Mouse (Mus musculus) retina, postnatal 7 days (tissue): ENCODE results near the gene Gm6176.
"Not testable (repeated sequence)": the region's sequence is repeated elsewhere in the genome, so short reads cannot be mapped to it uniquely, and the experiment has no call there.

Source experiments
- DNase-seq: peaks from one replicate; pipeline ENCODE4 v3.0.0-alpha.2; 2012; ENCODE audit warnings: low read depth, low spot score

The Gm6176 gene

GRCm38 (mm10) chr7:22056205-22056604 lies at the start of gene Gm6176:
Gene Gm6176, minus strand, starts transcription at chr7:22056305.
- not testable (repeated sequence) for DNase-seq

DNA sequence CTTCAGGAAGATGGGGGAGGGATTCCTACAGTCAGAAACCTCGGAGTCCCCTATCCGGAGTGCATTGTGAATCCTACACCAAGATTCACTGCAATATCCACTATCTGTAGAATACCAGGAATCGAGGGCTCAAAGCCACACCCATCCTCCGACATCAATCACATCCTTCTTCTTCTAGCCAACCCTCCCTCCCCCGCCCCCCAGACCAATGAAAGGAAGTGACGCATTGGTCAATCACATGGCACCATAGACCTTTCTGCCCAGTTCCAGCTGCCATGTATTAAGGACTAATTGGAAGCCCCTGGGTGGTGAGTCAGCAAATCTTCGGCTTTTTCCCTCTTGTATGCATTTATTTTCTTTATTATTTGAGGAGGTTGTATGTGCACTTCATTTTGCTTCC lies 12.7 kb upstream of the Gm6176 start, which contains the start of gene Vmn1r139:
Gene Vmn1r139 (plus strand): TSS at position 301 of the 400 bp plus-strand sequence.
- not testable (repeated sequence) for DNase-seq

- DNase-seq, result not testable (repeated sequence)
Measured at GRCm38 (mm10) chr7:22028797-22029196, 27.3 kb downstream of the Gm6176 start, which contains the start of gene Vmn1r138. Gene Vmn1r138, minus strand, starts transcription at chr7:22028897.
